Mouse (Mus musculus): ENCODE results near the gene Trmt11.
"Not testable (repeated sequence)": the region's sequence is repeated elsewhere in the genome, so short reads cannot be mapped to it uniquely, and the experiment has no call there.

Trmt11 gene

GRCm38 (mm10) chr10:30600542-30600966 is at the start of gene Trmt11:
Gene Trmt11 (minus strand): TSS chr10:30600749.
- DNase-seq, result peak; percentile 93

GRCm38 (mm10) chr10:30647681-30648080 is 47.1 kb upstream of the Trmt11 start:
- DNase-seq, result no peak

- no peak for DNase-seq
Measured at GRCm38 (mm10) chr10:30638216-30638615, 37.7 kb upstream of the Trmt11 start.

- DNase-seq, result not testable (repeated sequence)
Measured at GRCm38 (mm10) chr10:30636474-30637154, 36.1 kb upstream of the Trmt11 start.

- no peak for DNase-seq
Measured at GRCm38 (mm10) chr10:30632718-30633117, 32.2 kb upstream of the Trmt11 start.

GRCm38 (mm10) chr10:30629977-30630376 is 29.4 kb upstream of the Trmt11 start:
- DNase-seq, result no peak

GRCm38 (mm10) chr10:30629513-30629912 is 29.0 kb upstream of the Trmt11 start, which contains the start of gene Hint3:
Gene Hint3 (minus strand): TSS chr10:30629632.
- no peak for DNase-seq

GRCm38 (mm10) chr10:30628444-30628843 is 27.9 kb upstream of the Trmt11 start:
- DNase-seq, result not testable (repeated sequence)

GRCm38 (mm10) chr10:30627548-30627947 is 27.0 kb upstream of the Trmt11 start:
- DNase-seq, result peak; percentile 36

GRCm38 (mm10) chr10:30624161-30625019 is 23.8 kb upstream of the Trmt11 start:
- DNase-seq, result peak; percentile 43

GRCm38 (mm10) chr10:30622928-30623327 is 22.4 kb upstream of the Trmt11 start:
- no peak for DNase-seq

GRCm38 (mm10) chr10:30618918-30619210 is 18.3 kb upstream of the Trmt11 start:
- DNase-seq, result no peak

- DNase-seq, result peak; percentile 99
Measured at GRCm38 (mm10) chr10:30618091-30618917, 17.8 kb upstream of the Trmt11 start.

- DNase-seq, result no peak
Measured at GRCm38 (mm10) chr10:30613039-30613438, 12.5 kb upstream of the Trmt11 start.

- no peak for DNase-seq
Measured at GRCm38 (mm10) chr10:30609614-30610013, 9.1 kb upstream of the Trmt11 start.

GRCm38 (mm10) chr10:30608109-30608508 is 7.6 kb upstream of the Trmt11 start:
- DNase-seq, result no peak

GRCm38 (mm10) chr10:30600094-30600534 is 435 bp downstream of the Trmt11 start:
- no peak for DNase-seq

- no peak for DNase-seq
Measured at GRCm38 (mm10) chr10:30587037-30587436, 13.5 kb downstream of the Trmt11 start.

GRCm38 (mm10) chr10:30585691-30586090 is 14.9 kb downstream of the Trmt11 start:
- DNase-seq, result no peak

GRCm38 (mm10) chr10:30577670-30578280 is 22.8 kb downstream of the Trmt11 start:
- DNase-seq, result no peak

GRCm38 (mm10) chr10:30566364-30566763 is 34.2 kb downstream of the Trmt11 start:
- no peak for DNase-seq

- no peak for DNase-seq
Measured at GRCm38 (mm10) chr10:30564651-30565050, 35.9 kb downstream of the Trmt11 start.
